Mouse (Mus musculus) thymus, adult 2 months (tissue): Measurements from ENCODE around the gene 9230102O04Rik. TPM values are rescaled to one million over a fixed set of nuclear protein-coding genes. Genes with fewer than 3 reads are reported as not detected.

ENCODE experiments used
- DNase-seq: peaks from one replicate; pipeline ENCODE4 v3.0.0; 2021
- H3K27ac ChIP-seq: fragments of 200-500 bp; 2 replicates; pipeline ENCODE4 v1.5.1; 2012; ENCODE audit warnings: low read length, control low read depth; ENCODE audit not compliant: control insufficient read depth, insufficient read depth
- H3K27me3 ChIP-seq: fragments of 200-500 bp; 2 replicates; pipeline ENCODE4 v1.6.1; 2012; ENCODE audit warnings: mild to moderate bottlenecking, low read length, moderate library complexity, mixed read lengths; ENCODE audit not compliant: control insufficient read depth, insufficient read depth
- H3K36me3 ChIP-seq: fragments of 200-500 bp; 2 replicates; pipeline ENCODE4 v1.6.1; 2012; ENCODE audit warnings: mild to moderate bottlenecking, low read length, moderate library complexity; ENCODE audit not compliant: control insufficient read depth, insufficient read depth
- H3K4me1 ChIP-seq: fragments of 200-500 bp; replicated peaks from 2 replicates; pipeline ENCODE4 v1.6.1; 2012; ENCODE audit warnings: low read length; ENCODE audit not compliant: control insufficient read depth, insufficient read depth
- H3K4me3 ChIP-seq: fragments of 200-500 bp; 2 replicates; pipeline ENCODE4 v1.5.1; 2012; ENCODE audit warnings: mild to moderate bottlenecking, low read length, control low read depth, moderate library complexity; ENCODE audit not compliant: control insufficient read depth, insufficient read depth
- CTCF ChIP-seq: fragments of 200-500 bp; IDR thresholded peaks from 2 replicates; pipeline ENCODE4 v1.5.1; 2012; ENCODE audit warnings: mild to moderate bottlenecking, control low read depth, low read length, moderate library complexity, borderline replicate concordance; ENCODE audit not compliant: control insufficient read depth, poor library complexity, insufficient read depth; ENCODE audit errors: extremely low read depth
- POLR2A ChIP-seq: fragments of 200-500 bp; IDR thresholded peaks from 2 replicates; pipeline ENCODE4 v1.6.1; 2012; ENCODE audit warnings: mild to moderate bottlenecking, low read length, control low read depth, moderate library complexity; ENCODE audit not compliant: control insufficient read depth, poor library complexity, insufficient read depth; ENCODE audit errors: extremely low read depth
- WGBS: fragments of 180-500 bp; shearing (Covaris S2); methylation state at CpG from one replicate; pipeline ENCODE4 v1.1.7; 2018; 5-methylcytosine and 5-hydroxymethylcytosine counted together
- polyA plus RNA-seq: library from polyadenylated mRNA; depleted of rRNA; stranded (reverse); fragments of >200 nt; gene quantifications from 2 replicates; pipeline ENCODE4 v1.2.3, GENCODE M21; 2012

9230102O04Rik gene
- polyA plus RNA-seq, 1 experiment = not detected

- Histone ChIP-seq H3K4me3 (no peak overlapping the region), H3K27me3 (peaks cover 62% of the 10 kb centered on the region), H3K4me1 (peaks cover 49% of the 10 kb centered on the region), H3K36me3 (no peaks in the 10 kb centered on the region), H3K27ac (no peak overlapping the region)
- 67% methylated on average over 14 of the region's 14 CpGs for WGBS
- TF ChIP-seq POLR2A (no peak), CTCF (no peak)
- DNase-seq = no peak
Observed at GRCm38 (mm10) chr2:9885217-9885770, 4.0 kb downstream of the 9230102O04Rik start.

GRCm38 (mm10) chr2:9884533-9885216 is 4.7 kb downstream of the 9230102O04Rik start:
- 43% methylated on average over 15 of the region's 15 CpGs for WGBS
- Histone ChIP-seq H3K36me3 (no peaks in the 10 kb centered on the region), H3K4me3 (no peak overlapping the region), H3K4me1 (peaks cover 44% of the 10 kb centered on the region), H3K27me3 (peaks cover 57% of the 10 kb centered on the region), H3K27ac (no peak overlapping the region)
- DNase-seq = no peak
- TF ChIP-seq POLR2A (no peak), CTCF (no peak)

- no peaks in the 10 kb centered on the region for H3K36me3 ChIP-seq
- TF ChIP-seq POLR2A = no peak
- TF ChIP-seq CTCF = no peak
- H3K4me3 ChIP-seq = peak overlapping the region; percentile 1; the same call in 1 of the 2 replicates
- peaks cover 55% of the 10 kb centered on the region for H3K27me3 ChIP-seq
- WGBS = 5% methylated on average over 27 of the region's 27 CpGs
- no peak for DNase-seq
- no peak overlapping the region for H3K27ac ChIP-seq
- peaks cover 39% of the 10 kb centered on the region for H3K4me1 ChIP-seq
Observed at GRCm38 (mm10) chr2:9883803-9884532, 5.4 kb downstream of the 9230102O04Rik start.

GRCm38 (mm10) chr2:9882926-9883802 is 6.2 kb downstream of the 9230102O04Rik start:
- H3K4me1 ChIP-seq = peaks cover 36% of the 10 kb centered on the region
- WGBS = 4% methylated on average over 43 of the region's 43 CpGs
- peak; percentile 30 for DNase-seq
- H3K27ac ChIP-seq = no peak overlapping the region
- peak overlapping the region; percentile 31 for H3K4me3 ChIP-seq
- no peaks in the 10 kb centered on the region for H3K36me3 ChIP-seq
- H3K27me3 ChIP-seq = peaks cover 52% of the 10 kb centered on the region
- TF ChIP-seq CTCF (no peak), POLR2A (no peak)

- peaks cover 34% of the 10 kb centered on the region for H3K4me1 ChIP-seq
- H3K27ac ChIP-seq = no peak overlapping the region
- TF ChIP-seq CTCF = no peak
- TF ChIP-seq POLR2A = no peak
- H3K27me3 ChIP-seq = peaks cover 48% of the 10 kb centered on the region
- H3K4me3 ChIP-seq = peak overlapping the region; percentile 31
- no peaks in the 10 kb centered on the region for H3K36me3 ChIP-seq
- 2% methylated on average over 39 of the region's 39 CpGs for WGBS
- DNase-seq = peak; percentile 33
Observed at GRCm38 (mm10) chr2:9882371-9882925, 6.9 kb downstream of the 9230102O04Rik start.
